Mouse (Mus musculus): Measurements from ENCODE around the gene Myh3.

The Myh3 gene

GRCm38 (mm10) chr11:67076781-67077180 is 1.3 kb upstream of the Myh3 start:
- no peak for DNase-seq (ENCODE audit: low read depth, low spot score)

GRCm38 (mm10) chr11:67077435-67077834 is 665 bp upstream of the Myh3 start:
- no peak for DNase-seq (ENCODE audit: low read depth, low spot score)

- no peak for DNase-seq (ENCODE audit: low read depth, low spot score)
These were observed 788 bp downstream of the Myh3 start for GRCm38 (mm10) chr11:67078888-67079287.

GRCm38 (mm10) chr11:67079740-67080139 is 1.6 kb downstream of the Myh3 start:
- no peak for DNase-seq (ENCODE audit: low read depth, low spot score)

GRCm38 (mm10) chr11:67080168-67080567 is 2.1 kb downstream of the Myh3 start:
- DNase-seq (ENCODE audit: low read depth, low spot score): peak; percentile 92

GRCm38 (mm10) chr11:67081125-67081649 is 3.1 kb downstream of the Myh3 start:
- peak; percentile 93 for DNase-seq (ENCODE audit: low read depth, low spot score)

GRCm38 (mm10) chr11:67082188-67082587 is 4.1 kb downstream of the Myh3 start:
- no peak for DNase-seq (ENCODE audit: low read depth, low spot score)

GRCm38 (mm10) chr11:67082793-67083192 is 4.7 kb downstream of the Myh3 start:
- DNase-seq (ENCODE audit: low read depth, low spot score): no peak

GRCm38 (mm10) chr11:67083239-67083638 is 5.1 kb downstream of the Myh3 start:
- no peak for DNase-seq (ENCODE audit: low read depth, low spot score)

GRCm38 (mm10) chr11:67083712-67084340 is 5.7 kb downstream of the Myh3 start:
- peak; percentile 88 for DNase-seq (ENCODE audit: low read depth, low spot score)

- peak; percentile 86 for DNase-seq (ENCODE audit: low read depth, low spot score)
These were observed 7.4 kb downstream of the Myh3 start for GRCm38 (mm10) chr11:67085489-67085888.

- no peak for DNase-seq (ENCODE audit: low read depth, low spot score)
These were observed 8.5 kb downstream of the Myh3 start for GRCm38 (mm10) chr11:67086467-67087164.

GRCm38 (mm10) chr11:67087225-67087624 is 9.1 kb downstream of the Myh3 start:
- DNase-seq (ENCODE audit: low read depth, low spot score): no peak

GRCm38 (mm10) chr11:67092354-67092753 is 14.3 kb downstream of the Myh3 start:
- DNase-seq (ENCODE audit: low read depth, low spot score): peak; percentile 23

- DNase-seq (ENCODE audit: low read depth, low spot score): peak; percentile 65
These were observed 15.1 kb downstream of the Myh3 start for GRCm38 (mm10) chr11:67093201-67093600.

- no peak for DNase-seq (ENCODE audit: low read depth, low spot score)
These were observed 15.6 kb downstream of the Myh3 start for GRCm38 (mm10) chr11:67093652-67094051.

GRCm38 (mm10) chr11:67094470-67094869 is 16.4 kb downstream of the Myh3 start:
- peak; percentile 16 for DNase-seq (ENCODE audit: low read depth, low spot score)

- DNase-seq (ENCODE audit: low read depth, low spot score): no peak
These were observed 19.6 kb downstream of the Myh3 start for GRCm38 (mm10) chr11:67097709-67098108.

- DNase-seq (ENCODE audit: low read depth, low spot score): no peak
These were observed 20.3 kb downstream of the Myh3 start for GRCm38 (mm10) chr11:67098427-67098826.

GRCm38 (mm10) chr11:67099241-67099640 is 21.1 kb downstream of the Myh3 start:
- no peak for DNase-seq (ENCODE audit: low read depth, low spot score)

- peak; percentile 86 for DNase-seq (ENCODE audit: low read depth, low spot score)
These were observed 22.1 kb downstream of the Myh3 start for GRCm38 (mm10) chr11:67100169-67100568.

GRCm38 (mm10) chr11:67101713-67102112 is 23.6 kb downstream of the Myh3 start:
- peak; percentile 71 for DNase-seq (ENCODE audit: low read depth, low spot score)

GRCm38 (mm10) chr11:67103256-67103655 is 25.2 kb downstream of the Myh3 start:
- peak; percentile 21 for DNase-seq (ENCODE audit: low read depth, low spot score)

Data from R1 (cell line).